Mouse (Mus musculus): Measurements from ENCODE around the gene Prrc2a.

The Prrc2a gene

DNA sequence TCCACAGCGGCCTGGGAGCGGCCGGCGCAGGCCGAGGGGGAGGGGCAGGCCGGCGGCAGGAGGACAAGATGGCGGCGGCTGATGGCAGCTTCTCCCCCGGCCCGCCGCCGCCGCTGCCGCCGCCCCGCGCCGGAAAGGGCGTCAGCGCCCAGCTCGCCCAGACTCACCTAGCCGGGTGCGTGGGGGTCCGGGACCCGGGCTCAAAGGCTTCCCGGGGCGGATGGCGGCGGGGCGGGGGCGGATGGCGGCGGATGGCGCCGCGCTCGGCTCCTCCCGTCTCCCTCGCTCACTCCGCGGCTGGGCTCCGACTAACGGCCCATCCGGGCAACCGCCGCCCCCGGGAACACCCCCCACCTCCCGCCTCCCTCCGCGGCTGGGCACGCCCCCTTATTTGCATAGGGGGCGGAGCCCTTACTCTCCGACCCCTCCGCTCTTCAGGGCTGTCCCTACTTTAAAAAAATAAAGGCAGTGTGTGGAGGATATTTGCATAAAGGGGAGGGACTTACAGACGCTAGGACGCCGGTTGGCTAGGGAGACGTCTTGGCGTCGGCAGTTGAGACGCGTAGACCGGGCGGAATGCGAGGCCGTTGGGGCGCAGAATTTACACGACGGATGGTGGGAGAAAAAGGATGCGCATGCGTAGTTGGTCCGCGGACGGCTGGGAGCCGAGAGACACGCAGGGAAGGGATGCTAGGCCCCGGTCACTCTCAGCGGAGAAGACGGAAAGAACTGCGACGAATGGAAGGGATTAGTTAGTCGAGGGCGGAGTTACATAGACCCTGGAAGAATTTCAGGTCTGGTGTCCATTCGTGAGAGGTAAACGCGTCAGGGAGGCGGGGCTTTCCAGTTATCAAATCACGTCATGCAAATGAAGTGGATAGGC lies at the start of gene Prrc2a:
TSS of gene Prrc2a (minus strand) at position 330 of the 883 bp plus-strand sequence.
- DNase-seq (ENCODE audit: low spot score): peak; percentile 100

DNA sequence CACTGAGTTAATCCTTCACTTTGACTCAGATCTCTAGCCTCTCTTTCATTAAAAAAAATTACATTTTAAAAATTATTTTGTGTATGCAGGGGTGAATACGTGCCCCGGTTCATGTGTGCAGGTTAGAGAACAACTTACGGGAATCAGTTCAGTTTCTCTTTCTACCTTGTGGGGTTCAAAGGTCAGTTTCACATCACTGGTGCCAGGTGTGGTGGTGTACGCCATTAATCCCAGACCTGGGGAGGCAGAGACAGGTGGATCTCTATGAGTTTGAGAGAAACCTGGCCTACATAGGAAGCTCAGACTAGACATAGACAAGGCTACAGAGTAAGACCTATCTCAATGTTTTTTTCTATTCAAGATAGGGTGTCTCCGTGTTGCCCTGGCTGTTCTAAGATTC lies 48.4 kb upstream of the Prrc2a start:
- no peak for DNase-seq (ENCODE audit: low spot score)

DNA sequence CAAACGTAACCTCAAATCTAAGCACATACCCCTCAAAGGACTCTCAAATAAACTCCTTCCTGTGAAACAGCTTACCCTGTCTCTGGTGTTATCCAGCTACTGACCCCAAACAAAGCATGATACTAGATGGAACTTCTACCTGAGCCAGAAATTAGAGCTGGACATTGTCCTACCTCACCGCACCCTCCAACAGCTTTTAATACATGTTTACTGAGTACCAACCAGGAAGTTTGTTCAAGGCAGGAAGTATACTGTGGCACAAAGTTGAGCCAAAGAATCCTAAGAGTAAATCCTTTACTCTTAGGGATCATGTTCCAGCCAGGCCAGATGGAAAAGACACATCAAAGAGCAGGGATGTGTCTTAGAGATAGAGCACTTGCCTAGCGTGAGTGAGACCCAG lies 45.9 kb upstream of the Prrc2a start:
- DNase-seq (ENCODE audit: low spot score): no peak

DNA sequence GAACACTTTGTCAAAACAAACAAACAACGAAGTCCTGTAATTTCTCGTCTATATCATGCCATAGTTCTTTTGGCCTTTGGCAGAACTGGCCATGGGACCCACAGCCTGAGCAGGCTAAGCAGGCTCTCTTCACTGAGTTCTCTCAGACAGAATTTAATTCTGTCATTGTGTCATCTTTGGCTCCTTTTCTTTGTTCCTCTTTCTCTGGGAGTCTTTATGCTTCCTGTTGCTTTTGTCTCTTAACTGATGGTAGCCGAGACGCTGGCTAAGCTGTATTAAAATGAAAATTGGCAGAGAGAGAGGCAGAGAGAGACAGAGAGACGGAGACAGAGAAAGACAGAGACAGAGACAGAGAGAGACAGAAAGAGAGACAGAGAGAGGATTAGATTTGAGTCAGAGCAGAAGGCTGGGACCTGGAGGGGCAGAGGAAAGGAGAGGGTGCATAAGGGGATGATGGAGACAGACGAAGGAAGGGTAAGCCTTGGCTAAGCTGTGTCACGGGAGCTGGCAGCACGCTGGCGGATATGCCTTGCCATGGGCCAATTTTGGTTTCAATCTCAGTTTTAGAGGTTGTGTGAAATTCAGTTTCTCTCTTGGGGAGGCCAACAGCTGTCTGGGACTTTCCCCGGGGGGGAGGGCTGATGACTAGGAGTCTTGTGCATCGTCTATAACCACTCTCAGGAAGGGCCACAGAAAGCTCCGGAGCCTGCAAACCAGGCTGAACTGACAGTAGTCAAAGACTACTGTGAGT lies 45.3 kb upstream of the Prrc2a start:
- DNase-seq (ENCODE audit: low spot score): no peak

DNA sequence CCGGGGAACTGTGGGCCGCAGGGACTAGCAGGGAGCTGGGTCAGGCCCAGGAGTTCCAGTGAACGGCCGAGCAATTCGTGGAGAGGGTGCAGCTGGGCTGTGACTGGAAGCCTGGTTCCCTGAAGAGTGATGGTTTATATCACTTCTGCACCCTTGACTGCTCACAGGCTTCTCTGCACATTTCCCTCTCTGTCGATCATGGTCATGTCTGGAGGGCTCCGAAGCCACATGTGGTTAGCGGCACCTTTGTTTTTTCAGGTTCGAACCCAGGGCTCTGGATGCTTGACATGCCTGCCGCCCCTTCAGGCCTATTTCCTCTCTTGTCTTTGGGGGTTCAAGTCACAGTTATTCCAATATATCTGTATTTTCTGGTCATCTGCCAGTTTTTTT lies 40.7 kb upstream of the Prrc2a start:
- DNase-seq (ENCODE audit: low spot score): no peak

DNA sequence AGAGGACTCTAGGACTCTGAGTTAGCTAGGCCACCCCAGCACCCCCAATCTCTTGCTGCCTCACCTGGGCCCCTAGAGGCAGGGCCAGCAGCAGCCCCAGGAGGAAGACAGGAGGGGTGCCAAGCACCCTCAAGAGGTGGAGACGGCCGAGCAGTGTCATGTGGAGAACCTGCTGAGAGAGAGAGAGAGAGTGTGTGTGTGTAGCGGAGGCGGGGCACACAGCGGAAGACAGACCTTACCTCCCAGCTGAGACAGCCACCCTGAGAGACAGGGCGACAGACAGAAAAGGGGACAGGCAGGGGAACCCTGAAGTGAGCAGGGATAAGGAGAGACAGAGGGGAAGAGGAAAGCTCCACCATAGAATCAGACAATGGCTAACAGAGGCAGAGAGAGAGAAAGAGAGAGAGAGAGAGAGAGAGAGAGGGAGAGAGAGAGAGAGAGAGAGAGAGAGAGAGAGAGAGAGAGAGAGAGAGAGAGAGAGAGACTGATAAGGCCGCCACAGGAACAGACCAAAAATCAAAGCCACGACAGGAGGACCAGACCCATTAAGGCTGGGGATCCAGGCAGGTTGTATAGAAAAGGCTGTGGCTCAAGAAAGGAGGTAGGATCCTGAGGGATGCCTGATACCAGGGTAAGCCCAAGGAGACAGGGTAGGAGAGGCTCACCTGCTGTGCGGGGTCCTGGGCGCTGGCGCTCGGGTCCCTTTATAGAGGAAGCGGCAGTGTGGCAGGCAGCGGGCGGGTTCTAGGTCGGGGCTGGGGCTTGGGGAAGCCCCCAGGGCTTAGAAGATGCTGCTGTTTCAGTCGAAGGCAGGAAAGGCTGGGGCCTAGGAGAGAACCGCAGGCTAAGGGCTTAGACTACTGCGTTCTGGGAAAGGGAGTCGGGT lies 40.0 kb upstream of the Prrc2a start, which contains the start of gene Lta:
TSS of gene Lta (minus strand) at position 858 of the 886 bp plus-strand sequence.
- no peak for DNase-seq (ENCODE audit: low spot score)

DNA sequence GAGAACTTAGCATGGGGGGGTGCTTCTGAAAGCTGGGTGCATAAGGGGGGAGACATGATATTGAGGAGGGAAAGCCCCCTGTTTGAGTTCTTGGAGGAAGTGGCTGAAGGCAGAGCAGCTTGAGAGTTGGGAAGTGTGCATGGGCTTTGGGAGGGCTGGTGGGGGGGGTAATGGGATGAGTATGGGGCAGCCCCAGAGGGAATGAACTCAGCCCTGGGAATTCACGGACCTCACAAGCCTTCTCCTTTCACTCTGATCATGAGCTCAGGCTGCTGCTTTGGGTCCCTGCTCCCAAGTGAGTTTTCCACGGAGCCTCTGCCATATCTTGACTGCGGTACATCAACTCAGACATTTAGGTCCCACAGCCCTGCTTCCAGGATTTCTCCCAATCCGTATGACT lies 37.7 kb upstream of the Prrc2a start:
- DNase-seq (ENCODE audit: low spot score): no peak

DNA sequence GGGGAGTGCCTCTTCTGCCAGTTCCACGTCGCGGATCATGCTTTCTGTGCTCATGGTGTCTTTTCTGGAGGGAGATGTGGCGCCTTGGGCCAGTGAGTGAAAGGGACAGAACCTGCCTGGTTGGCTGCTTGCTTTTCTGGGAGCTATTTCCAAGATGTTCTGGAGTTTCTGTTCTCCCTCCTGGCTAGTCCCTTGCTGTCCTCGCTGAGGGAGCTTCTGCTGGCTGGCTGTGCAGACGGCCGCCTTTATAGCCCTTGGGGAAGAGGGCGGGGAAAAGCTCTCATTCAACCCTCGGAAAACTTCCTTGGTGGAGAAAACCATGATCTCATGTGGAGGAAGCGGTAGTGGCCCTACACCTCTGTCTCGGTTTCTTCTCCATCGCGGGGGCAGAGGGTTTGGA lies 37.1 kb upstream of the Prrc2a start, which contains the start of gene Tnf:
TSS of gene Tnf (minus strand) at position 221 of the 400 bp plus-strand sequence.
- no peak for DNase-seq (ENCODE audit: low spot score)

DNA sequence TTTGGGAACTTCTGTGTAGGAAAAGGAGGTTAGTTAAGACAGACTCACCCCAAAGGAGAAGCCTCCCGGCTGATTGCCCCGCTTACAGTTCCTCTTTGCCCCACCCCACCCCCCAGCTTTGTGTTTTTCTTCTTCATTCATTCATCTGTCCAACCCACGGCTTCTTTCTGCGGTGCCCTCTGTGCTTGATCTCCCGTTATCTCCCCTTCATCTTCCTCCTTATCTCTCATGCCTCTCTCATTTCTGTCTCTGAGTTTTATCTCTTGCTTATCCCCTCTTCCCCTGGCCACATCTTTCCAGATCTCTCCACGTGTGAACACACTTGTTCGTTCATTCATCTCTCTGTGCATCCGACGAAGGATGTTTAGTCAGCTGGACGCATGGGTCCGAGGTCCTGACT lies 36.4 kb upstream of the Prrc2a start:
- DNase-seq (ENCODE audit: low spot score): no peak

DNA sequence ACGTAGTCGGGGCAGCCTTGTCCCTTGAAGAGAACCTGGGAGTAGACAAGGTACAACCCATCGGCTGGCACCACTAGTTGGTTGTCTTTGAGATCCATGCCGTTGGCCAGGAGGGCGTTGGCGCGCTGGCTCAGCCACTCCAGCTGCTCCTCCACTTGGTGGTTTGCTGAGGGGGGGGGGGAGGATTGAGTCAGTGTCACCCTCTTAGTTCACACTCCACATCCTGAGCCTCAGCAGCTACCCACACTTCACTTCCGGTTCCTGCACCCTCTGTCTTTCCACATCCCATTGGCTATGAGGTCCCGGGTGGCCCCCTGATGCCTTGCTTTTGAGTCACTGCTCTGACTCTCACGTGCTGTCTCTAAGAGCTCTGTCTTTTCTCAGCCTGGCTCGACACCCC lies 35.7 kb upstream of the Prrc2a start:
- no peak for DNase-seq (ENCODE audit: low spot score)

DNA sequence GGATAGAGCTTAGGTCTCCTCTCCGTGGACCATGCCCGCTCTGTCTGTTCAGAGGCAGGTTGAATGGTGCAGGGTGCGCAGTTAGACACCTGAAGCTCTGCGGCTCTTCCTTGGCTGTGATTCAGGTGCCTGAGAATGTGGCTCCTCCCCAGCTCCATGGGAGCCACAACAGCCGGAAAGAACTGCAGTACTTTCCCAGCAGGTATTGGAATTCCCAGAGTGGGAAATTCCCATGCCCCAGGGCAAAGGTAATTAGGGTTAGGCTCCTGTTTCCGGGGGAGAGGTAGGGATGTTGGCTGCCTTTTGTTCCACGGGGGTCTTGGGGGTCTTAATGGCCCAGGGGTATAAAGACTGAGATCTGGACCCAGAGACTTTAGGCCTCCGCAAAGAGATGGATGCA lies 34.2 kb upstream of the Prrc2a start:
- DNase-seq (ENCODE audit: low spot score): no peak

DNA sequence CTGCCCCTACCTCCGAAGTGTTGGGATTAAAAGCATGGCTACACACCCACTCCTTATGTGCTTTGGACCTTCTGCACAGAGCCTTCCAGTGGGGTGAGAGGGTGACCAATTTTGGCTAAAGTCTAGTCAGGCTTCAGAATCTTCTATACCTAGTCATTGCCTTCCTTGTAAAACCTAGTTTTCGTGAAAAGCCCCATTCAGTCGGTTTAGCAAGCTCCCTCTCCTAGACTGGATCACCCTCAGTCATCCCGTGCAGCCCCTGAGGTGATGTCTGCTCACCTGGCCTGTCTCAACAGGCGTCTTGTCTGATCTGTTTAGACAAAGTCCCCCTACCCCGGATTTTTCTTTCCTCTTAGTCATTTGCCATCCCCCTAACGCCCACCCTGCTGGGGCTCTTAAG lies 33.3 kb upstream of the Prrc2a start:
- DNase-seq (ENCODE audit: low spot score): no peak

DNA sequence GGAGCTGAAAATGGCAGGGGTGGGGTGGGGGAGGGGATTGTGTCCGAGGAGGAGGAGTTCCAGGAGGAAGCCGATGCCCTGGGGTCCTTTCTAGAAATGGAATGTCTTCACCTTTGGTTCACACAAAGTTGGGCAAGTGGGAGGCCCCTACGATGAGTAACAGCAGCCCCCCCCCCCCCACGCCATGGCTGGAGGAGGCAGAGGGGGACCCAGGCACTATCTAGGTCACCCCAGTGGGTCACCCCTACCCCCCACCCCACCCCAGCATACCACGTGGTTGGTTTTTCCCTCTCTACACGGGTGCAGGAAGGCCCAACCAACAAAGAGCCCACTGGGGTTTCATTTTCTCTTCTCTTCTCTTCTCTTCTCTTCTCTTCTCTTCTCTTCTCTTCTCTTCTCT lies 32.4 kb upstream of the Prrc2a start:
- DNase-seq (ENCODE audit: low spot score): no peak

DNA sequence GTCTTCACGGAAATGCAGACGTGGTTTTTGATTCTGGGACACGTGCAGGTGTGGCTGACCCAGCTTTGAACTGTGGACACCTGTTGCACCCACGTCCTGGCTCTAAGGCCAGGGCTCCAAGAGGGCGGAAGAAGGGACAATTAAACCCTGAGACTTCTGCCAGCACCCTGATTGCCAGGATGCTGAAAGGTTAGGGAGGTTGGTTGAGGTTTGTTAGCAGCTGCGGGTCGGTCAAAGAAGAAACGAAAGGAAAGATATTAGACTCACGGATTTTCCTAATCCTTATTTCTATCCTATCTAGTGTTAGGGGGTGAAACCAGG lies 31.6 kb upstream of the Prrc2a start:
- no peak for DNase-seq (ENCODE audit: low spot score)

DNA sequence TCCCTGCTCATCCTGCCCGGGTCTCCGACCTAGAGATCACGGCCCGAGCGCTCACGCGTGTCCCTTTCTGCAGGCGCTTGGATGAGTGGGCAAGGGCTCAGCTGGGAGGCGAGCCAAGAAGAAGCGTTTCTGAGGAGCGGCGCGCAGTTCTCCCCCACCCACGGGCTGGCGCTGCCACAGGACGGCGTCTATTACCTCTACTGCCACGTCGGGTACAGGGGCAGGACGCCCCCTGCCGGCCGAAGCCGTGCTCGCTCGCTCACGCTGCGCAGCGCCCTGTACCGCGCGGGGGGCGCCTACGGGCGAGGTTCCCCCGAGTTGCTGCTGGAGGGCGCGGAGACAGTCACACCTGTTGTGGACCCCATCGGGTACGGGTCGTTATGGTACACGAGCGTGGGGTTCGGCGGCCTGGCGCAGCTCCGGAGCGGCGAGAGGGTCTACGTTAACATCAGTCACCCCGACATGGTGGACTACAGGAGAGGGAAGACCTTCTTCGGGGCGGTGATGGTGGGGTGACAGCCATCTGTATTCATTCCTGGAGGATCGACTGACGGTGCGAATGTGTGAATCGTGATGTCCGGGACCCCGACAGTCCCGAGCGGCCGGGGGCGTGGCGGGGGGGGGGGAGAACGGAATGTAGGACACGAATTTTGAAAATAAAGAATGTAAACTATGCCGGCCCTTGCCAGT lies 31.1 kb upstream of the Prrc2a start:
- peak; percentile 86 for DNase-seq (ENCODE audit: low spot score)

DNA sequence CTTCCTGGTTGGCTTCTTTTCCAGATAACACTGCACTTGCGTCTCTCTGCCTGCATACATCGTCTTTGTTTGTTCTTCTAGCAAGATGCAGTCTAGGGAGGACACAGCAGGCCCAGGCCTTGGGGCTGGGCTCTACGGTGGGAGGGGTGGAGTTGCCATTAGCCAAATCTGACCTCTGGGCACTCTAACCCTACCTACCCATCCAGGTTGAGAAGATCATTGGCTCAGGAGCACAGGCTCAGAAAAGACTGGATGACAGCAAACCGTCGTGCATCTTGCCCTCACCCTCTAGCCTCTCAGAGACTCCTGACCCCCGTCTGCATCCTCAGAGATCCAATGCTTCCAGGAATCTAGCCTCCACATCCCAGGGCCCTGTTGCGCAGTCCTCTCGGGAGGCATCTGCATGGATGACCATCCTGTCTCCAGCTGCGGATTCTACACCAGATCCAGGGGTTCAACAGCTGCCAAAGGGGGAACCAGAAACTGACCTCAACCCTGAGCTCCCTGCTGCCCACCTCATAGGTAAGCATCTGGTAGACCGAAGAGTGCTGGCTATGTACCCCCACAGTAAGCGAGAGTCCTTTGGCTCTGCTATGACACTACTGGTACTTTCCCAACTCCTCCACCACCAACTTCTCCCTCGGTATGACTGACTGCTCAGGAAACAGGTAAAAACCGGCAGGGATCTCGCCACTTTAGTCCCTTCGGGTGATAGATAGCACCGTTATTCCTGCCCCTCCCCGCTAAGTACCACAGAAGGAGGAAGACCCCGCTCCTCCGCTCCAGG lies 30.3 kb upstream of the Prrc2a start:
- DNase-seq (ENCODE audit: low spot score): no peak

DNA sequence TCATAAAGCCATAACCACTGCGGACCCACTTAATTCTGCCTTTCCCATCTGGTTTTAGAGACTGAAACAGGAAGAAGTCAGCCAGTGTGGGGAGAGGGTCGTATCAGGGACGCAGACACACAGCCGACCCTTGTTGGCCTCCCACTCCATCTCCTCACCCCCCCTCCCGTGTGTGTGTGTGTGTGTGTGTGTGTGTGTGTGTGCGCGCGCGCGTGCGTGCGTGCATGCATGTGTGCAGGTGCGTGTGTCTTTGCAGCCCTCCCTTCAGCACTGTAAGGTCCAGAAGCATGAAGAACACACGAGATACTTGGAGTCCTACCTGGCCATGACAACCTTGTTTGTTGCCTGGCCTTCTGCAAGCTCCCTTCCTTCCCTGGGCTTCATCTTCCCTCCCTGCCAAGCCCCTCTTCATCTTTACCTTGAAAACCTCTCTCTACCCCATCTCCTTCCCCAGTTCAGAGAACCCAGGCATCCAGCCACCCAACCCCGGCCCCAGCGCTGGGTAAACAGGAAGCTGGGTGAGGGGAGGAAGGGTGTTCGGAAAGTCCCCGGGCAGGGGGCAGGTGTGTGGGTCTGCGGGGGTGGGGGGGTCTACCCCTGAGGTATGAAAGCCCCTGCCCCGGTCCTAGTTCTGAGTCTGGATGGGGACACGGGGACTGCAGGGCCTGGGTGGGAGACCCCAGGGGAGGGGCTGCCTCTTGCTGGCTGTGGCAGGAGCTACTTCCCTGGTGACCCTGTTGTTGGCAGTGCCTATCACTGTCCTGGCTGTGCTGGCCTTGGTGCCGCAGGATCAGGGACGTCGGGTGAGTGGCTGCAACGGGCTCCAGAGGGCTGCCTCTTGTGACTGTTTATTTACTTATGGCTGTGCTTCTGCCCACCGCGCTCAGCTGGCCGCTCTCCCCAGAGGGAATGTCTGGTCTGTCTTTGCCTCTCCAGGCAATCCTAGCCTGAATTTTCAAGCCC lies 29.5 kb upstream of the Prrc2a start, which contains the start of gene Ltb:
TSS of gene Ltb (plus strand) at position 559 of the 963 bp plus-strand sequence.
- DNase-seq (ENCODE audit: low spot score): no peak

DNA sequence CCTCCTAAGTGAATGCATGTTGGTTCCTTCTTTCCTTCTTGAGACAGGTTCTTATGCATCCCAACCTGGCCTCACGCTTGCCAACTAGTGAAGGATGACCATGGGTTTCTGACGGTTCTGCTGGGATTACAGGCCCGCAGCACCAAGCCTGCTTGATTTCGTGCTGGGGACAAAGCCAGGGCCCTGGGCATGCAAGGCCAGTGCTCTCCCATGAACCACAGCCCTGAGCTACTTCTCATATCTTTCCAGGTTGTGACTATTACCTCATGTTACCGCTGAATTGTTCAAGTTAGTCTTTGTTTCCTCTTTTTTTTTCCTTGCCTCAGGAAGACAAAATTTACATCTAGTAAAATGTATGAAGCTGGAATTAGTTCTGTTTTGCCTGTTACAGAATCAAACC lies 28.2 kb upstream of the Prrc2a start:
- DNase-seq (ENCODE audit: low spot score): no peak

DNA sequence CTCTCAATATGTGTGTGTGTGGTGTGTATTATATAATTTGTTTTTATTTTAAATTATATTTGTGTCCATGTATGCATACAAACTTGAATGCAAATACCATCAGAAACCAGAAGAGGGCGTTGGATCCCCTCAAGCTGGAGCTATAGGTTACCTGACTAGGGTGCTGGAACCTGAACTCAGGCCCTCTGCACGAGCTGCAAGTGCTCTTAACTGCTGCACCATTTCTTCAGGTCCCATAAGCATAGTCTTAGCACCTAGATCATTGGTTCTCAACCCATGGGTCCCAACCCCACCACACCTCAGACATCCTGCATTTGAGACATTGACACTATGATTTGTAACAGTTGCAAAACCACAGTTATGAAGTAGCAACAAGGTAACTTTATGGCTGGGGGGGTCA lies 27.0 kb upstream of the Prrc2a start:
- no peak for DNase-seq (ENCODE audit: low spot score)

DNA sequence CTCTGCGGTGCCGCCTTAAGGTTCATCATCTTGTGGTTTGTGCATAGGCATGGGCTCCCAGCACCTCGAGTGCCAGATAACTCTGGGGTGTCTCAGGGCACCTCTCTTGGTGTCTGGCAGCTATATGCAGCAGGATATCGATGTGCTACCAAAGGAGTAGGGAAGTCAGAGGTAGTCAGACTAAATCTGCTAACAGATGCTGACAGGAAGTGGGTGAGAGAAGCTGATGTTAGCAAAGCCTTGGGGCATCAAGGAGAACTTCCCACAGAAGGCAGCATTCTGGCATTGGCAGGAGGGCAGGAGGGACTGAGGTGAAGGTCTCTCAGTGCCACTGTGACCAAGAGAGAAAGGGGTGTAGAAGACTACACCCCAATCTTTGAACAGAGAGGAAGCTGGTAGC lies 25.4 kb upstream of the Prrc2a start:
- DNase-seq (ENCODE audit: low spot score): no peak

Measured in embryo, embryonic 10 days (tissue).